Mouse (Mus musculus) cerebellum, postnatal 14 days (tissue): ENCODE measurements around the gene Wwtr1.

Experiments used
- DNase-seq, 2 experiments: peaks; one replicate each; pipeline ENCODE4 v3.0.0; 2021; ENCODE audit warnings: mixed read lengths in 2 of 2

Gene Wwtr1

GRCm38 (mm10) chr3:57557408-57557807 lies 18.3 kb downstream of the Wwtr1 start:
- DNase-seq = no peak

GRCm38 (mm10) chr3:57555560-57555959 lies 20.1 kb downstream of the Wwtr1 start:
- no peak for DNase-seq

- DNase-seq = no peak
These were observed 20.8 kb downstream of the Wwtr1 start for GRCm38 (mm10) chr3:57554890-57555239.

- DNase-seq = no peak
These were observed 21.4 kb downstream of the Wwtr1 start for GRCm38 (mm10) chr3:57554124-57554889.

- no peak for DNase-seq
These were observed 22.6 kb downstream of the Wwtr1 start for GRCm38 (mm10) chr3:57553108-57553507.

- no peak for DNase-seq
These were observed 24.5 kb downstream of the Wwtr1 start for GRCm38 (mm10) chr3:57551210-57551609.

GRCm38 (mm10) chr3:57550468-57551185 lies 25.1 kb downstream of the Wwtr1 start:
- DNase-seq = no peak

GRCm38 (mm10) chr3:57544154-57544553 lies 31.6 kb downstream of the Wwtr1 start:
- no peak for DNase-seq

GRCm38 (mm10) chr3:57542848-57543380 lies 32.8 kb downstream of the Wwtr1 start:
- DNase-seq = no peak

- DNase-seq = no peak
These were observed 34.5 kb downstream of the Wwtr1 start for GRCm38 (mm10) chr3:57541205-57541604.

- no peak for DNase-seq
These were observed 35.2 kb downstream of the Wwtr1 start for GRCm38 (mm10) chr3:57540474-57540873.

- no peak for DNase-seq
These were observed 40.1 kb downstream of the Wwtr1 start for GRCm38 (mm10) chr3:57535483-57536185.

GRCm38 (mm10) chr3:57534450-57534849 lies 41.3 kb downstream of the Wwtr1 start:
- no peak for DNase-seq

GRCm38 (mm10) chr3:57533876-57534275 lies 41.8 kb downstream of the Wwtr1 start:
- no peak for DNase-seq

- no peak for DNase-seq
These were observed 42.6 kb downstream of the Wwtr1 start for GRCm38 (mm10) chr3:57532991-57533725.

- no peak for DNase-seq
These were observed 44.9 kb downstream of the Wwtr1 start for GRCm38 (mm10) chr3:57530836-57531235.

- no peak for DNase-seq
These were observed 45.5 kb downstream of the Wwtr1 start for GRCm38 (mm10) chr3:57530221-57530620.

GRCm38 (mm10) chr3:57527154-57527553 lies 48.6 kb downstream of the Wwtr1 start:
- no peak for DNase-seq

GRCm38 (mm10) chr3:57523093-57523492 lies 52.6 kb downstream of the Wwtr1 start:
- no peak for DNase-seq

- no peak for DNase-seq
These were observed 53.8 kb downstream of the Wwtr1 start for GRCm38 (mm10) chr3:57521876-57522275.

- no peak for DNase-seq
These were observed 55.7 kb downstream of the Wwtr1 start for GRCm38 (mm10) chr3:57519995-57520394.

GRCm38 (mm10) chr3:57516146-57516545 lies 59.6 kb downstream of the Wwtr1 start:
- DNase-seq = no peak

- DNase-seq = no peak
These were observed 60.7 kb downstream of the Wwtr1 start for GRCm38 (mm10) chr3:57515044-57515443.
